In the genomic region with DNA sequence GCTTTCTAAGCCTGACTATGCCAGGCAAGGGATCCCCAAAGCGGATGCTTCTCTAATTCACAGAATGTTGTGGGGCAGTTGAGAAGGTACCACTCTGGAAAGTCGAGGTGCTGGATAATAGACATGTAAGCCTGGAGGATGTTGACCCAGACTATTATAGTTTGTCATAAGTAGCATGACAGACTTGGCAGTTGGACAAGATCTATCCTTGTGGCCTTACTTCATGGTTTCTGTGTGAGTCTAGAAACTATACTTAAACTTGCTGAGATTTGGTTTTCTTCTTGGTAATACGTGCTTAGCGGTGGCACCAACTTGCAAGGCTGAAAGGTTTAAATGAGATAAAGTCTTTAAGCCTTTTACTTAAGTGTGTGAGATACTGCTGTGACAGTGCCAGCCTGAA, we compare ENCODE assay signal across 27 mouse cellular contexts. TPM values are rescaled to one million over a fixed set of nuclear protein-coding genes. Genes with fewer than 3 reads are reported as not detected.
A peak's percentile ranks its signal among the peaks of the same experiment; 100 is the strongest.
DNase-seq lines count a peak whose midpoint lies in the region; TF ChIP-seq lines count a peak whose summit lies in the region.
"Had no signal": no experiment of that assay in that cellular context is flagged by ENCODE, and none has a peak within 500 bp of the region (broad histone marks: within the 10 kb centered on the region; RNA-seq: fewer than 3 reads in every experiment).

No protein-coding gene starts in this region.

- no peak for TF ChIP-seq POLR2A in bone marrow macrophage, adult 2 months (IDR thresholded peaks at IDR 0.05; ENCODE audit: borderline replicate concordance, low read depth, low read length)

- peaks cover 25% of the 10 kb centered on the region for H3K4me1 ChIP-seq in bone marrow macrophage, adult 2 months (ENCODE audit: control insufficient read depth, insufficient read depth, low read length)
- H3K4me1 ChIP-seq: embryonic facial prominence, embryonic 10.5 days; embryonic facial prominence, embryonic 13.5 days; forebrain, embryonic 12.5 days; forebrain, embryonic 15.5 days; heart, embryonic 10.5 days; heart, embryonic 13.5 days had no signal

- intact Hi-C loops in heart, postnatal 25 days (cut with DNase I) = no loop called here

- H3K4me3 ChIP-seq in bone marrow macrophage, adult 2 months (ENCODE audit: insufficient read depth, low read length) = no peak overlapping the region
- H3K4me3 ChIP-seq: embryonic facial prominence, embryonic 10.5 days; embryonic facial prominence, embryonic 13.5 days; erythroblast, embryonic 14.5 days; forebrain, embryonic 12.5 days; forebrain, embryonic 15.5 days; gastrocnemius, adult 2 months; heart, adult 2 months; heart, embryonic 10.5 days; heart, embryonic 13.5 days had no signal

- peak overlapping the region; percentile 19 for H3K27ac ChIP-seq in bone marrow macrophage, adult 2 months (ENCODE audit: insufficient read depth, low read depth, low read length)
- H3K27ac ChIP-seq: embryonic facial prominence, embryonic 10.5 days; embryonic facial prominence, embryonic 13.5 days; forebrain, embryonic 12.5 days; forebrain, embryonic 15.5 days; gastrocnemius, adult 2 months; heart, adult 2 months; heart, embryonic 10.5 days; heart, embryonic 13.5 days; hindbrain, embryonic 14.5 days; hindbrain, postnatal 0 days had no signal

- peak; percentile 45 for DNase-seq in heart, adult 11 months
- no peak for DNase-seq in heart, postnatal 25 days (ENCODE audit: low spot score)
- DNase-seq in NIH3T3 (ENCODE audit: low read depth) = peak; percentile 30
- DNase-seq in lung, adult 18-20 months = no peak
- no peak for DNase-seq in thymus, postnatal 14 days
- DNase-seq: adrenal gland, adult 8-10 months; adrenal gland, postnatal 36 days; cerebellum, adult 11 months; cerebellum, adult 2 months; cerebellum, postnatal 10 days; cerebellum, postnatal 36 days; embryo, embryonic 11 days; gastrocnemius, adult 2 months; gastrocnemius, postnatal 25 days; heart, adult 2 months; heart, postnatal 4 days; kidney, adult 18-20 months had no signal

- no peak for TF ChIP-seq CTCF in bone marrow macrophage, adult 2 months (IDR thresholded peaks at IDR 0.05; ENCODE audit: low read depth, low read length)

RNA-seq across cellular contexts. Expression of a gene that starts 38.9 kb away (rescaled TPM):
- total RNA-seq in heart, postnatal 25 days (2021) = 100 to 1,000 TPM; 842 to 883 TPM
- 21.6 and 23.2 TPM in 2 replicates for polyA plus RNA-seq in bone marrow macrophage, adult 2 months (2012; ENCODE audit: insufficient read depth, insufficient read length, missing spikeins)

Comparison
In these comparisons a context has a peak if more than half of its experiments do, and no peak if none do; other contexts are left out.
1. DNase-seq: peak in heart, adult 11 months (single experiment) and NIH3T3 (single experiment); none in heart, postnatal 25 days (single experiment), lung, adult 18-20 months (0 of 2) and thymus, postnatal 14 days (single experiment).